Mouse (Mus musculus): ENCODE measurements around the gene Tmem145. TPM values are rescaled to one million over a fixed set of nuclear protein-coding genes. Genes with fewer than 3 reads are reported as not detected.
"Not testable (repeated sequence)": the region's sequence is repeated elsewhere in the genome, so short reads cannot be mapped to it uniquely, and the experiment has no call there.

The Tmem145 gene
- polyA plus RNA-seq, 1 experiment, result 0.35 TPM

DNA sequence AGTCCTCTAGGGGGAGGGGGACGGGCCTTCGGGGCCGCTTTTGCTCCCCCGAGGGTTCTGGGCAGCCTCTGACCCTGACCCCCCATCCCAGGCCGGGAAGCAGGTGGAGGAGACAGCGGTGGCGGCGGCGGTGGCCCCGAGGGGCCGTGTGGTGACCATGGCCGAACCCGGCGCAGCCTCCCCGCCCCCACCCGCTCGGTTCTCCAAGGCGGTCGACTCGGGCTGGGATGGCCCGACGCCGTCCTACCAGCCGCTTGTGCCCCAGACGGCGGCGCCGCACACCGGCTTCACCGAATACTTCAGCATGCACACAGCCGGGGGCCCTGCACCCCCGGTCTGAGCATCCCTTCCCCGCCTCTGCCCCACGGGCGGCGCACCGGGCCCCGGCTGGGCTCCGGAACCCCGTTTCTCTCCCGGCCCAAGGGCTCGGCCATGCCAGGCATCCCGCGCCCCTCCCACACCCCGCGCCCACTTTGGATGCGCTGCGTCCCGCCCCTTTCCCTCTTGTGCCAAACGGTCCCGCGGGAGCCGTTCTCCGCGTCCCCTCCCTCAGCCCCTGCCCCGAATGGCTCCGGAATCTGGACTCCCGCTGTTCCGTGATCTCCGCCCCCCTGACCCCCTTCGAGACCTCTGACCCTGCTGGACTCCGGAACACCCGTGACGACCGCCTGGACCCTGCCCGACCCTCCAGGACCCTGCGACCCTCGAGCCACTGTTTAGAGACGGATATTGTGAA, 9.6 kb downstream of the Tmem145 start:
- no peak overlapping the region for H3K27ac ChIP-seq (ENCODE audit: insufficient read depth, low read depth, low read length)
- no peaks in the 10 kb centered on the region for H3K36me3 ChIP-seq (ENCODE audit: control insufficient read depth, insufficient read depth, low read length)
- H3K4me1 ChIP-seq (ENCODE audit: control insufficient read depth, insufficient read depth, insufficient read length, low read length), result peaks cover 18% of the 10 kb centered on the region
- H3K4me3 ChIP-seq (ENCODE audit: low read depth, low read length), result peak overlapping the region; percentile 42
- WGBS, result 2% methylated on average over 69 of the region's 69 CpGs
- TF ChIP-seq POLR2A (IDR thresholded peaks at IDR 0.05; ENCODE audit: low read depth, low read length) (no peak), CTCF (IDR thresholded peaks at IDR 0.05; ENCODE audit: extremely low read depth, insufficient read length, insufficient replicate concordance, low read depth, low read length) (no peak)
- H3K27me3 ChIP-seq (ENCODE audit: control insufficient read depth, insufficient read depth, low read length), result peaks cover 38% of the 10 kb centered on the region

DNA sequence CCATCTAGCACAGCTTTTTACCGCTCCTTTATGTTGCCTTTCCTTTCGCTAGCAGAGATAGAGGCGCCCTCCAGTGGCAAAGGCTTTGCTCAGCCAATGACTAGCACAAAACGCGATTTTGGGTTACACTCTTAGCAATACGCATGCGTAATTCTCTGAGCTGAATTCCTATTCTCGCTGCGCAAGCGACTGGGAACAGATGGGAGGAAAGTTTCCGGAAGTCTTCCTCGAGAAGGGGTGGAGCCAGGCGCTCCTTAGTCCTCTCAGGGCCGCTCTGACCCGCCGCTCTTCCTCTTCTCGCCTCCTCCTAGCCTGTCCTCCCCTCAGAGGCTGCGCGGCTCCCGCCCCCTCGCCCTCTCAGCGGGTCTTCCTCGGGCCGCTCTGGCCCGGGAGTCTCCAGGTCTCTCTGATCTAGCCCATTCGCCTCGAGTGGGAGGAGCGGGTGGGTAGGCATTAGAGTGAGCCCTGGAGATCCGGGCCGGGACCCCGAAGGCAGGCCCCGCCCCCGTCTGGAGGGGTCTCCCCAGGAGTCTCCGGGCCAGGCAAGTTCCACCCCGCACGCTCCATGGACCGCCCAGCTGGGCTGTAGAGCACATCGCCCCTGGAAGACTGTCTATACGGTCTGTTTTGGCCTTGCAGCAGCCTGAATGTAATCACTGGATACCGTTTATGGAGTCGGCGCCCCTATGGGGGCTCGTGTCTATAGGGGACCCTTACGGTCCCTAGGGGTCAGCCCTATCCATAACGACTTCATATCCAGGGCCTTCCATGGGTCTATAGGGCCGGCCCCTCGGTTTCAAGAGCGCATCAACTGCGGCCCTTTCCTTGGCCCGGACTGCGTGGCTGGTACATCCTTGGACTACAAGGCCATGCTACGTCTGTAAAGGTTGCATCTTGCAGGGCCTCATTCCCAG, 10.9 kb downstream of the Tmem145 start, which contains the start of gene Megf8:
TSS of gene Megf8 (plus strand) at position 633 of the 914 bp plus-strand sequence.
- TF ChIP-seq CTCF (IDR thresholded peaks at IDR 0.05; ENCODE audit: extremely low read depth, insufficient read length, insufficient replicate concordance, low read depth, low read length) (peak; percentile 80; the same call in 1 of the 2 replicates), POLR2A (IDR thresholded peaks at IDR 0.05; ENCODE audit: low read depth, low read length) (peak; percentile 65; the same call in 1 of the 2 replicates)
- 3% methylated on average over 52 of the region's 52 CpGs for WGBS
- H3K4me3 ChIP-seq (ENCODE audit: low read depth, low read length), result peak within 1 kb of the TSS; percentile 75
- H3K4me1 ChIP-seq (ENCODE audit: control insufficient read depth, insufficient read depth, insufficient read length, low read length), result peaks cover 18% of the 10 kb centered on the region
- no peaks in the 10 kb centered on the region for H3K36me3 ChIP-seq (ENCODE audit: control insufficient read depth, insufficient read depth, low read length)
- peaks cover 30% of the 10 kb centered on the region for H3K27me3 ChIP-seq (ENCODE audit: control insufficient read depth, insufficient read depth, low read length)
- H3K27ac ChIP-seq (ENCODE audit: insufficient read depth, low read depth, low read length), result no peak within 1 kb of the TSS

DNA sequence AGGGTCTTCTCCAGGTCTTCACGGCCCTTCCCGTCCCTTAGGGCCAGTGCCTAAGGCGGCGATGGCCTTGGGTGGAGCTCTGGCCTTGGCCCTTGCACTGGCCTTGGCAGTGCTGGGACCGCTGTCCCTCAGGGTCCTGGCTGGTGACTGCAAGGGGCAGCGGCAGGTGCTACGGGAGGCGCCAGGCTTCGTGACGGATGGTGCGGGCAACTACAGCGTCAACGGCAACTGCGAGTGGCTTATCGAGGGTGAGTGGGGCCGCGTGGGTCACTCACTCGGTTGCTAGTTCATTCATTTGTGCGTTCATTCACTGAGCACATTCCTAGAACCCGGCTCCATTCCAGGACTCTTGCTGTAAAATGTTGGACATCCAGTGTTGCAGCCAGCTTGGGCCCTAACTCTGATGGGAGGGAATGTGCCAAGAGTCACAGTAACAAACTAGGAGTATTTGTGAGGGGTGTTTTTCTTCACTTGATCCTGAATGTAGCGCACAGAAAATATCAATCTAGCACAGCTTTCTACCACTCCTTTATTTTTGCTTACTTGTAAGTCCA, 11.6 kb downstream of the Tmem145 start:
- 33% methylated on average over 21 of the region's 21 CpGs for WGBS

DNA sequence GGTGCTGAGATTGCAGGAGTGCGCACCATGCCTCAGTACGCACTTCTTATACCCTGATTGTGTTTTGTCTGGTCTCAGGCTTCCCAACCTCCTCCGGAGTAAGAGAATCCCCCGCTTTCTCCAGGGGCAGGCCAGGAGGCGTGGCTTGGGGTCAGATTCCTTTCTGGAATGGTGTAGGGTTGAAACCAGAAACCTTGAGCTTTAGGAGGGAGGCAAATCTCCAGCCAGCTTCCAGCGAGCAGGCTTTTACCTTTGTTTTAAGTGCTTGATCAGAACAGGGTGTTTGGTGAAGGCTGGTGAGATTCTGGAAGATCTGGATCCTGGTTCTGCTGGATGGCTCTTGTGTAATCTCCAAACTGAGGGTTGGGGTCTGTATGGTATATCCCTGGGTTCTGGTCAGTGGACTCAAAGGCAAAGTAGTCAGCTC, 16.2 kb downstream of the Tmem145 start:
- no peaks in the 10 kb centered on the region for H3K27me3 ChIP-seq (ENCODE audit: control insufficient read depth, insufficient read depth, low read length)
- no peaks in the 10 kb centered on the region for H3K36me3 ChIP-seq (ENCODE audit: control insufficient read depth, insufficient read depth, low read length)
- WGBS, result 52% methylated on average over 6 of the region's 6 CpGs
- TF ChIP-seq CTCF (IDR thresholded peaks at IDR 0.05; ENCODE audit: extremely low read depth, insufficient read length, insufficient replicate concordance, low read depth, low read length) (no peak), POLR2A (IDR thresholded peaks at IDR 0.05; ENCODE audit: low read depth, low read length) (no peak)
- H3K4me3 ChIP-seq (ENCODE audit: low read depth, low read length), result no peak overlapping the region
- H3K4me1 ChIP-seq (ENCODE audit: control insufficient read depth, insufficient read depth, insufficient read length, low read length), result peaks cover 5% of the 10 kb centered on the region
- H3K27ac ChIP-seq (ENCODE audit: insufficient read depth, low read depth, low read length), result no peak overlapping the region

More for the DNA sequence above, 11.6 kb downstream of the Tmem145 start:
- peaks cover 18% of the 10 kb centered on the region for H3K4me1 ChIP-seq (ENCODE audit: control insufficient read depth, insufficient read depth, insufficient read length, low read length)
- peak overlapping the region; percentile 75 for H3K4me3 ChIP-seq (ENCODE audit: low read depth, low read length)
- TF ChIP-seq POLR2A (IDR thresholded peaks at IDR 0.05; ENCODE audit: low read depth, low read length) (no peak), CTCF (IDR thresholded peaks at IDR 0.05; ENCODE audit: extremely low read depth, insufficient read length, insufficient replicate concordance, low read depth, low read length) (no peak)
- H3K36me3 ChIP-seq (ENCODE audit: control insufficient read depth, insufficient read depth, low read length), result no peaks in the 10 kb centered on the region
- peaks cover 30% of the 10 kb centered on the region for H3K27me3 ChIP-seq (ENCODE audit: control insufficient read depth, insufficient read depth, low read length)
- no peak overlapping the region for H3K27ac ChIP-seq (ENCODE audit: insufficient read depth, low read depth, low read length)

DNA sequence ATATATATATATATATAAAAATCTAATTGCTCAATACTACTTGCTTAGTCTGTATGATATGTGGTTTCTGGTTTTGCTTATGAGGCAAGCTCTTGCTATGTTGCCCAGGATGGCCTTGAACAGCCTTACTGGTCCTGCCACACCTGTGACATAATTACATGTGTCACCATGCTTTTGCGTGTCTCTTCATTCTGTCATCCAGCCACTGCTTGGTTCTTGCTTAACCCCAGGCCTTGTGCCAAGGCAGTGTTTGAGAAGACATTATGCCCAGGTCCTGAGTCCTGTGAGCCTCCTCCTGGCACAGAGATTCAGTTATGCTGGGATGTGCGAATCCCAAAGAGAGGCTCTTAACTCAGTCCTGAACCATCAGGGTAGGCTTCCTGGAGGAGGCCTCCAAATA, 17.3 kb downstream of the Tmem145 start:
- Histone ChIP-seq H3K36me3 (ENCODE audit: control insufficient read depth, insufficient read depth, low read length) (no peaks in the 10 kb centered on the region; the same call in 1 of the 2 replicates), H3K27ac (ENCODE audit: insufficient read depth, low read depth, low read length) (no peak overlapping the region), H3K27me3 (ENCODE audit: control insufficient read depth, insufficient read depth, low read length) (no peaks in the 10 kb centered on the region), H3K4me3 (ENCODE audit: low read depth, low read length) (no peak overlapping the region), H3K4me1 (ENCODE audit: control insufficient read depth, insufficient read depth, insufficient read length, low read length) (no peaks in the 10 kb centered on the region)
- WGBS, result 92% methylated on average over 2 of the region's 2 CpGs
- no peak for TF ChIP-seq POLR2A (IDR thresholded peaks at IDR 0.05; ENCODE audit: low read depth, low read length)
- TF ChIP-seq CTCF (IDR thresholded peaks at IDR 0.05; ENCODE audit: extremely low read depth, insufficient read length, insufficient replicate concordance, low read depth, low read length), result no peak

DNA sequence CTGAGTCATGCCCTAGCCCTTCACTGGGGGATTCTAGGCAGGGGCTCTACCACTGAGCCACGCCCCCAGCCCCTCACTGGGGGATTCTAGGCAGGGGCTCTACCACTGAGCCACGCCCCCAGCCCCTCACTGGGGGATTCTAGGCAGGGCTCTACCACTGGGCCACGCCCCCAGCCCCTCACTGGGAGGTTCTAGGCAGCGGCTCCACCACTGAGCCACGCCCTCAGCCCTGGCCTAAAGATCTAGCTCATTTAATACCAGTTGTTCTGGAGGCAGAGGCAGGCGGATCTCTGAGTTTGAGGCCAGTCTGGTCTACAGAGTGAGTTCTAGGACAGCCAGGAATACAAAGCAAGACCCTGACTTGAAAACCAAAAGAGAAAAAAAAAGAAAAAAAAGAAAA, 19.5 kb downstream of the Tmem145 start:
- not testable (repeated sequence) for H3K27me3 ChIP-seq (ENCODE audit: control insufficient read depth, insufficient read depth, low read length); H3K4me1 ChIP-seq (ENCODE audit: control insufficient read depth, insufficient read depth, insufficient read length, low read length); H3K27ac ChIP-seq (ENCODE audit: insufficient read depth, low read depth, low read length); H3K36me3 ChIP-seq (ENCODE audit: control insufficient read depth, insufficient read depth, low read length); H3K4me3 ChIP-seq (ENCODE audit: low read depth, low read length)
- 75% methylated on average over 6 of the region's 6 CpGs for WGBS

DNA sequence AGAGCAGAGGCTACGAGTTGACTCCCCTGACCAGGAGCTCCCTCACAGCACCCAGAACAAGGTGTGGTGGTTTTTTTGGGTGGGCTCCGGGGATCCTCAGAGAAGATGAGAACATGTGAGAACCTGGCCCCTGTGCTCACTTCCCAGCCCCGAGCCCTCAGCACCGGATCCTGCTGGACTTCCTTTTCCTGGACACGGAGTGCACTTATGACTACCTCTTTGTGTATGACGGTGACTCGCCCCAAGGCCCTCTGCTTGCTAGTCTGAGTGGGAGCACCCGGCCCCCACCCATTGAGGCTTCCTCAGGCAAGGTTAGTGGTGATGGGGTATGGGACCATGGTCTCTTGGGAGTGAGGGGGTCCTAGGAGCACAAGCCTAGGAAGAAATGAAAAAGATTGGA, 20.3 kb downstream of the Tmem145 start:
- Histone ChIP-seq H3K4me3 (ENCODE audit: low read depth, low read length) (no peak overlapping the region), H3K27me3 (ENCODE audit: control insufficient read depth, insufficient read depth, low read length) (no peaks in the 10 kb centered on the region), H3K36me3 (ENCODE audit: control insufficient read depth, insufficient read depth, low read length) (no peaks in the 10 kb centered on the region; the same call in 1 of the 2 replicates), H3K4me1 (ENCODE audit: control insufficient read depth, insufficient read depth, insufficient read length, low read length) (no peaks in the 10 kb centered on the region), H3K27ac (ENCODE audit: insufficient read depth, low read depth, low read length) (no peak overlapping the region)
- 80% methylated on average over 8 of the region's 8 CpGs for WGBS
- no peak for TF ChIP-seq POLR2A (IDR thresholded peaks at IDR 0.05; ENCODE audit: low read depth, low read length)
- TF ChIP-seq CTCF (IDR thresholded peaks at IDR 0.05; ENCODE audit: extremely low read depth, insufficient read length, insufficient replicate concordance, low read depth, low read length), result no peak
